Mouse (Mus musculus): ENCODE measurements around the gene Cyba. TPM values are rescaled to one million over a fixed set of nuclear protein-coding genes. Genes with fewer than 3 reads are reported as not detected.

The Cyba gene
- 180 and 243 TPM in 2 replicates for polyA plus RNA-seq (2012; rRNA removed)

GRCm38 (mm10) chr8:122432443-122433268 is at the start of gene Cyba:
Gene Cyba (minus strand): TSS chr8:122432930.

GRCm38 (mm10) chr8:122475580-122476320 is 43.0 kb upstream of the Cyba start, which contains the start of the genes Rnf166 and Ctu2:
Gene Rnf166 (minus strand): TSS chr8:122476064.
Gene Ctu2 (plus strand): TSS chr8:122476143.

GRCm38 (mm10) chr8:122460524-122461472 is 28.1 kb upstream of the Cyba start, which contains the start of gene Snai3:
Gene Snai3 (minus strand): TSS chr8:122460733.

GRCm38 (mm10) chr8:122443262-122444006 is 10.7 kb upstream of the Cyba start, which contains the start of gene Mvd:
Gene Mvd (minus strand): TSS chr8:122443422.

GRCm38 (mm10) chr8:122421376-122422070 is 11.2 kb downstream of the Cyba start, which contains the start of gene Il17c:
Gene Il17c (plus strand): TSS chr8:122422020.

GRCm38 (mm10) chr8:122376365-122377231 is 56.1 kb downstream of the Cyba start, which contains the start of gene Zc3h18:
Gene Zc3h18 (plus strand): TSS chr8:122376609.

Other genes starting within 250 kb of the Cyba start
- gene Zfpm1, start 150.8 kb downstream of the Cyba start, polyA plus RNA-seq (2012; rRNA removed), result 49.4 and 63.9 TPM in 2 replicates
- not detected in 2 replicates for gene Trhr2, start 72.2 kb downstream of the Cyba start, polyA plus RNA-seq (2012; rRNA removed)
- gene Zc3h18, start 56.3 kb downstream of the Cyba start, polyA plus RNA-seq (2012; rRNA removed), result 33.7 and 44.0 TPM in 2 replicates
- 1.2 and 1.3 TPM in 2 replicates for gene Il17c, start 10.9 kb downstream of the Cyba start, polyA plus RNA-seq (2012; rRNA removed)
- 43.0 and 48.2 TPM in 2 replicates for gene Mvd, start 10.5 kb upstream of the Cyba start, polyA plus RNA-seq (2012; rRNA removed)
- gene Snai3, start 27.8 kb upstream of the Cyba start, polyA plus RNA-seq (2012; rRNA removed), result 4.7 and 8.2 TPM in 2 replicates
- gene Rnf166, start 43.1 kb upstream of the Cyba start, polyA plus RNA-seq (2012; rRNA removed), result 129 and 146 TPM in 2 replicates
- gene Ctu2, start 43.2 kb upstream of the Cyba start, polyA plus RNA-seq (2012; rRNA removed), result 68.6 and 81.8 TPM in 2 replicates
- gene Piezo1, start 118.4 kb upstream of the Cyba start, polyA plus RNA-seq (2012; rRNA removed), result 187 and 204 TPM in 2 replicates
- gene Cdt1, start 135.1 kb upstream of the Cyba start, polyA plus RNA-seq (2012; rRNA removed), result 45.8 and 56.9 TPM in 2 replicates
- 194 and 225 TPM in 2 replicates for gene Aprt, start 144.0 kb upstream of the Cyba start, polyA plus RNA-seq (2012; rRNA removed)
- 15.6 and 16.8 TPM in 2 replicates for gene Galns, start 178.5 kb upstream of the Cyba start, polyA plus RNA-seq (2012; rRNA removed)
- 143 and 218 TPM in 2 replicates for gene Trappc2l, start 178.7 kb upstream of the Cyba start, polyA plus RNA-seq (2012; rRNA removed)
- gene Pabpn1l, start 189.8 kb upstream of the Cyba start, polyA plus RNA-seq (2012; rRNA removed), result 3.2 and 5.0 TPM in 2 replicates